Mouse (Mus musculus) cerebral cortex, adult 2 months (tissue): ENCODE results near the gene Nppb.

Source experiments
- WGBS: fragments of 180-500 bp; shearing (Covaris S2); methylation state at CpG from one replicate; pipeline ENCODE4 v1.1.7; 2018; 5-methylcytosine and 5-hydroxymethylcytosine counted together

The Nppb gene

DNA sequence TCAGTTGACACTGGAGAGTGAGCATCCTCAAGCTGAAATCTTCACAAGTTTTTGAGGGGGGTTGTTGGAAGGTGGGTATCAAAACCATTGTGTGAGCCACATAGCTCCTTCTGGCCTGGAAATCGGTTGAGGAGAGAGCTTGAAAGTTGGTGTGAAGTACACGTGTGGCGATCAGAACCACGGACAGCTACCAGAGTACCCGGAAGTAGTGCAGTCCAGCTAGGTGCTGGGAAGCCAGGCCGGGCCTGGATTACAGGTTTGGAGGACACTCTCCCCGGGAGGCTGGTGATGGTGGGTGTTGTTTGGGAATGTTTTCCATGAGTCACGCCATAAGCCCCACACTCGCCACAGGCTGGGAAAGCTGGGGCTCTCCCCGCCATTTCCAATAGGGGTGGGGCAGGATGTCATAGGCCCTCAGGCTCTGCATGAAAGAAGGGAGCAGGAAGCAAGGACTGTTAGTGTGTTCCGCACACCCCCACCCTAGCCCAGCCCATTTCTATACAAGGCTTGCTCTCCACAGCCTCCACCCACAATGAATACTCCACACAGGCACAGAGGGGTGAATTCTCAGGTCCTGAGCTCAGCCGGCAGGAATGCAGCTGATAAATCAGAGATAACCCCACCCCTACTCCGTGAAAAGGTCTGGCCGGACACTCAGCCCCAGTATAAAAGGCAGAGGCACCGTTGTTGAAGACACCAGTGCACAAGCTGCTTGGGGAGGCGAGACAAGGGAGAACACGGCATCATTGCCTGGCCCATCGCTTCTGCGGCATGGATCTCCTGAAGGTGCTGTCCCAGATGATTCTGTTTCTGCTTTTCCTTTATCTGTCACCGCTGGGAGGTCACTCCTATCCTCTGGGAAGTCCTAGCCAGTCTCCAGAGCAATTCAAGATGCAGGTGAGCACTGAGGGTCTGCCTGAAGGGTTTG is at the start of gene Nppb:
Gene Nppb (plus strand): TSS at position 584 of the 928 bp plus-strand sequence.
- WGBS: 55% methylated on average over 20 of the region's 20 CpGs

DNA sequence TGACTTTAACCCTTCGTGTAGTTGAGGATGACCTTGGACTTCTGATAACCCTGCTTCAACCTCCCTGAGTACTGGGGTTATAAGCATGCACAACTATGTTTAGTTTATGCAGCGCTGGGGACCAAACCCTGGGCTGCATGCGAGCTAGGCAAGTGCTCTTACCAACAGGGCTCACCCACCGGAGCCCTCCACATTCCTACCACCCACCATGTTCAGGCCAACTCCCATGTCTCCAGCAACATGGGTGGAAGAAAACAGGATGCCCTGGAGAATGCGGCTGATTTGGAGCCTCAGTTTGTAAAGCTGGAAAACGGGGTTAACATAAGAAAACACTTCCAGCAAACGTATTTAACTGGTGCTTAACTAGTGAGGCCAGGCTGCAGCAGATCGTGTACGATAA is 49.7 kb upstream of the Nppb start:
- 21% methylated on average over 9 of the region's 9 CpGs for WGBS

- WGBS: under 1% methylated on average over 51 of the region's 51 CpGs
These were observed 49.1 kb upstream of the Nppb start, which contains the start of gene Plod1 for GRCm38 (mm10) chr4:147936331-147936954. Gene Plod1 (minus strand): TSS chr4:147936767.

DNA sequence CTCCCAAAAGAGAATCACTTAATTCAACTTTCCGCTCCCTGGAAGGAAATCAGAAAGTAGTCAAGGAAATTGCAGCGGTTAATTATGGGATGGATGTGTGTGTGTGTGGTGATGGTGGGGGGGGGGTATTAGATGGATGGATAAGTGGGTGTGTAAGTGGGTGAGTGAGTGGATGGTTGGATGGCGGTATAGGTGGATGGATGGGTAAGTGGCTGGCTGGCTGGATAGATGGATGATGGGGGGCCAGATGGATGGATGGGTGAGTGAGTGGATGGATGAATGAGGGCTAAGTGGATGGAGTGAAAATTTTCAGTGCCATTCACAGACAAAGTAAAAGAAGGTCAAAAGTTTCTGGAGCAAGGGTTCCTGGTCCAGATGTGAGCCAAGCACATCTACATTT is 48.6 kb upstream of the Nppb start:
- 46% methylated on average over 3 of the region's 3 CpGs for WGBS

- WGBS: 57% methylated on average over 5 of the region's 5 CpGs
These were observed 48.1 kb upstream of the Nppb start for GRCm38 (mm10) chr4:147937486-147937885.

GRCm38 (mm10) chr4:147938148-147939096 is 47.2 kb upstream of the Nppb start:
- 40% methylated on average over 14 of the region's 14 CpGs for WGBS

- 15% methylated on average over 9 of the region's 9 CpGs for WGBS
These were observed 45.5 kb upstream of the Nppb start for GRCm38 (mm10) chr4:147940111-147940510.

DNA sequence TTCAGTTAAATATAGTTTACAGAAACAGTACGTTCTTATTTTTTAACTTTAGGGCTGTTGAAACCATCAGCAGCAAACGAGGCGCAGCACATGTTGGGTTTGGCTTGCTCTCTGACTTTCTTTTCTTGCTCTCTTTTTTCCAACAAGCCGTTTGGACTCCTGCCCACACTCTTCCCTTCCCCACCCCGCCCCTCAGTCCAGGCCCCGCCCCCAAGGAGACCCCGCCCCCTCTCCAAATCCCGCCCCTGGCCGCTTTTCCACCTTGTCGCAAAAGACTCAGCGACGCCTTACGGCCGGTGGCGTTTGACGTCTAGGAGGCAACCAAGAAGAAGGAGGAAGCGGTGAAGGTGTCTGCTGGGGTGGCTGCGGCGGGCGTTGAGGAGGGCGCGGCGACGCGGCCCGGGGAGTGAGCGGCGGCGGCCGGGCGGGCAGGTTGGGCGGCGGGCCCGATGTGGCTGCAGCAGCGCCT is 45.0 kb upstream of the Nppb start, which contains the start of gene 2510039O18Rik:
Gene 2510039O18Rik (plus strand): TSS at position 320 of the 469 bp plus-strand sequence.
- WGBS: 0% methylated on average over 31 of the region's 35 CpGs

DNA sequence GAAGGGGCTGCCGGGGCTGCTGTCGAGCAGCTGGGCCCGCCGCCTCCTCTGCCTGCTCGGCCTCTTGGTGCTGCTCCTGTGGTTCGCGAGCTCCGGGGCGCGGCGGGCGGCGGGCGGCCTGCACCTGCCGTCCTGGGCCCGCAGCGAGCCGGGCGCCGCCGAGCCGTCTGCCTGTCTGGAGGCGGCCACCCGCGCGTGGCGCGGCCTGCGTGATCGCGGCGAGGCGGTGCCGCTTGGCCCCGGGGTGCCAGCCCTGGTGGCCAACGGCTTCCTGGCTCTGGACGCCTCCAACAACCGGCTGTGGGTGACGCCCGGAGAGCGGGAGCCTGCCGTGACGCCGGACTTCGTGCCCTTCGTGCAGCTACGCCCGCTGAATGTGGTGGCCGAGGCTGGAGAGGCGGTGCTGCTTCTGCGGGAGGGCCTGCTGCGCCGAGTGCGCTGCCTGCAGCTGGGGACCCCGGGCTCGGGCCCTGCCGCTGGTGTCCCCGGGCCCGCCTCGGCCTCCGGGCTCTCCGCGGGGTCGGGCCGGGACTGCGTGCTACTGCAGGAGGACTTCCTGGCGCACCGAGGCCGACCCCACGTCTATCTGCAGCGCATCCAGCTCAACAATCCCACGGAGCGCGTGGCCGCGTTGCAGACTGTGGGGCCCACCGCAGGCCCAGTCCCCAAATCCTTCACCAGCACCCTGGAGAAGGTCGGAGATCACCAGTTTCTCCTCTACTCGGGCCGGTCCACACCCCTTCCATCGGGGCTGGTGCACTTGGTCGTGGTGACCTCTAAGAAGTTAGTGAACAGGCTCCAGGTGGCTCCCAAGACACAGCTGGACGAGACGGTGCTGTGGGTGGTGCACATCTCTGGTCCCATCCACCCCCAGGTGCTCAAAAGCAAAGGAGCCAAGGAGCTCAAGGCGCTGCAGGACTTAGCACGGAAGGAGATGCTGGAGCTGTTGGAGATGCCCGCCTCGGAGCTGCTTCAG is 44.3 kb upstream of the Nppb start:
- 4% methylated on average over 88 of the region's 88 CpGs for WGBS

GRCm38 (mm10) chr4:147943005-147943404 is 42.6 kb upstream of the Nppb start:
- WGBS: 100% methylated on average over 1 of the region's 1 CpGs

DNA sequence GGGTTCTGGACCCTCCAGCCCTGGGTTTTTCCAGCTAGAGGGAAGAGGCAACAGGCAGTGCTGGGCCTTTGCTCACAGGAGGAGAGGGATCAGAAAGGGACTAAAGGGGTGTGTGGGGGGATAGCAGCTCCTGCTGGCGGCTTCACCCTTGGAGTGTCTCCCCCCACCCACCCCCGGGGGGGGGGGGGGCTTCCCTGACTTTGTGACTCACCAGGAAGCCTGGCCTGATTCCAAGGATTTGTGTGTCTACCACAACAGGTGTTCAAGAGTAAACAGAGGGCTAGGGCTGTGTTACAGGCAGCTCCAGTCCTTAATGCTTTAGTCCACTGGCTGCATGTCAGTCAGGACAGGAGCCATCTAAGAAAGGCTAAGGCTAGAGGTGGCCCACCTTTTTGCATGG is 38.1 kb upstream of the Nppb start:
- WGBS: 35% methylated on average over 2 of the region's 2 CpGs

DNA sequence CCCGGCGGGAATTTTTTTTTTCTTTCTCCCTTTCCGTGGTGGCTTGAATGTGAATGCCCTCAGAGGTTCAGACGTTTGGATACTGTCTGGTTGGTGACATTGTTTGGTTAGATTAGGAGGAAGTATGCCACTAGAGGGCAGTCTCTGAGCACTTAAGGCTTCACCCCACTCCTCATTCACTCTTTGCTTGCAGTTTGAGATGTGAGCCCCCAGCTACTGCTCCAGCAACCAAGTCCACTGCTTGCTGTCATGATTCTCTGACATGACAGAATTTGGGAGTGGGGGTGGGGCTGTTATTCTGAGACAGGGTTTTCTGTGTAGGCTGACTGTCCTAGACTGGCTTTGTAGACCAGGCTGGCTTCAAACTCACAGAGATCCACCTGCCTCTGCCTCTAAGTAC is 32.0 kb upstream of the Nppb start:
- WGBS: 5% methylated on average over 4 of the region's 4 CpGs

- WGBS: 68% methylated on average over 11 of the region's 11 CpGs
These were observed 28.4 kb upstream of the Nppb start for GRCm38 (mm10) chr4:147957141-147957540.

DNA sequence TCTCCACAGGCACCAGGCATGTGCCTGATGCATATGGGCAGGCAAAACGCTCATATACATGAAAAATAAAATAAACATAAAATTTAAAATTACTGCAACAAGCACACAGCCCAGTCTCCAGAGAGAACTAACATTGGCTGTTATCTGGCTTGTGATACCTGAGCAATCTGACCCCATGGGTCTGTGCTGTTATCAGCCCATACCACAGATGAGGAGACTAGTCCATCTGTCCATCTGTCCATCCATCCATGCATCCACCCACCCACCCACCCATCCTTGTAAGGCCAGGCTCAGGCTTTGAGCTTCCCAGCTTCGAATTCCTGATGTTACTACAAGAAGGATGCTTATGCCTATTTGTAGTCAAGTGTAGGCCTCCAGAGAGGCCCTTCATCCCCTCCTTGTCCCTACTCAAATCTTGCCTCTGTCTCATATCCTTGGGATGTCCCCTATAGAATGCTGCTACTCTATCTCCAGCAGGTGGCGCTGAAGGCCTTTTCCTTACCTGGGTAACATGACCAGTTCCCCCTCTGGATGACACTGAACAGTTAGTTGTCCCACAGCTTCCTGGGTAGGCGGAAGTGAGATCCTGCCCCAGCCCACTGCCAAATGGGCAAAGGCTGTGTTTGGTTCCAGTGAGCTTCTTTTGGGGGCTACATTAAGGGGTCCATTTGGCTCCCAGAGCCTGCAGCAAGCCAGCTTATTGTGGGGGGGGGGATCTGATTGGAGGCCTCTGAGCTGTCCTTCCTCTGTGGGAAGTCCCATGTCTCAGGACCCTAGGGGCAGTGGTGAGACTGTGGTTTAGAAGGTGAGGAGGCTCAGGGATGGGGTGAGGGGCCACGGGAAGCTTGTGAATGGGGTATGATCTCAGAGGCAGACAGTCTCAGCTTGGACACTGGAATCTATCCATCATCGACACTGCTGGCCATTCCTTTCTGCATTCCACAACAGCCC is 25.4 kb upstream of the Nppb start:
- 45% methylated on average over 6 of the region's 6 CpGs for WGBS

DNA sequence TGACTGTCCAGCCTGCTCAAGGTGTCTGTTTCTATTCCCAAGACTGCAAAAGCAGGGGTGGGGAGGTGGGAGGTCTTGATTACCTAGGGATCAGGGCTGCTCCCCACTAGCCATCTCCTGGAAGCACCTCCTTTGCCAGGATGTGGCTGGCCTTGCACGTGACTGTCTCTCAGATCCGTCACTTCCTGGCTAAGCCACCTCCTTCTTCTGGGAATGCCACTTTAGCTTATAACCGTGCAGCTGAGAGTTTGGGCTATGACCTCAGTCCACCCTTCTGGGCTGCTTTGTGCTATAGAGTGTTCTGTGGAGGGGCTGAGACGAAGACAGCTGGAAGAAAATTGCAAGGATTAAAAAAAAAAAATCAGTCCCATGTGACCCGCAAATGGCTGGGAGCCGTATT is 22.8 kb upstream of the Nppb start:
- WGBS: 51% methylated on average over 6 of the region's 6 CpGs

DNA sequence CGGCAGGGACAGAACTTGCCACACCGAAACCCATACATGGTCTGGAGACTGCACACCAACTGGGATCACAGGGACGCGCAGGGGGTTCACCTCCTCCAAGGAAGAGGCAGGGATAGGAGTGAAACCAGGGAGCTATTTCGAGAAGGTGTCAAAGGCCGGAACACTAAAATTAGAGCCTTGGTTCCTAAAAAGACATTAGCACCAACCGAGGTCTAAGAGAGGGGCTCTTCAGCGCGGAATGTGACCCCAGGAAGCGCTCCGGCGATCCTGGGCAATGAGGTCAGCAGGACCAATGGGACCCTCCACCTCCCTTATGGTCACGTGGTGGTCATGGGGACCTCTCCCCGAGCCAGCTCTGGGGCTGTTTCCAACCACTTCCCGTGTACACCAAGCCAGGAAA is 22.0 kb upstream of the Nppb start:
- WGBS: 89% methylated on average over 15 of the region's 15 CpGs

DNA sequence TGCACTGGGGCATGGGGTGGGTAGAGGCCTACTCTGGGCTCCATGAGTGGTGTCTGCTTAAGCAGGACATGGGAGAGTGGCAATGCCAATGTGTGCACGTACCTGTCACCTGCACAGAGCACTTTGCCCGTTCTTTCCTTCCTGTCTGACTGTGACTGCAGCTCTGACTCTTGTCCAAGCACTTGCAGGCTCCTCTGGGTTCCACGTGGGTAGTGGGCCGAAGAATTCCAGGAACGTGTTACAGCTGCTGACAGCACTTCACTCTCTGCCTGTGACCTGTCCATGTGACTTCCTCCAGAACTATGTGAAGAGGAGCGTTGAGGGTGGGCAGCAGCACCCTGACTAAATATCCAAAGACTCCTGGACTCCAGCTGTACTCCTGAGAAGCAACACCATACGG is 19.9 kb upstream of the Nppb start:
- WGBS: 81% methylated on average over 7 of the region's 7 CpGs

GRCm38 (mm10) chr4:147968816-147969215 is 16.8 kb upstream of the Nppb start:
- WGBS: 65% methylated on average over 2 of the region's 2 CpGs

DNA sequence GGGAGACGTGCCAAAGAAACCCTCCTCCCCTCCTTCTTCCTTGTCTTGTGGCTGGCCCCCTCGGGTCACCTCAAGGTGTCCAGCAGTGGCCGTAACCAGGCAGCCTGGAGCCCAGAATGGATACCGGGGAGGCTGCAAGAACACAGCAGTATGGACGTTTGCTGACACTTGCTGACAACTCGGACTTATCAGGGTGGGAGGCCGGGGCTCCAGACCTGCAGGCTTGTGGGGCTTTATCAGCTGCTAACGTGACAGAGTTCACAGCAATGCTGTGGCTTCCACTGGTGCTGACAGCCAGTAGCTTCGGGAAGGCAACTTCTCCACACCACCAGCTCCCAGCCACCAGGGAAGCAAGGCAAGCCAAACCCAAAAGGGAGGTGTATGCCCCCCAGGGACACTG is 16.3 kb upstream of the Nppb start:
- 64% methylated on average over 9 of the region's 9 CpGs for WGBS
